Mouse (Mus musculus): ENCODE measurements at regions not wholly inside any gene's neighbourhood (a gene's known extent, or its start where the extent isn't known, plus 50 kb on each side); places are given as distances from the start of the nearest gene placed in this dataset.
"Not testable (repeated sequence)": the region's sequence is repeated elsewhere in the genome, so short reads cannot be mapped to it uniquely, and the experiment has no call there.

DNA sequence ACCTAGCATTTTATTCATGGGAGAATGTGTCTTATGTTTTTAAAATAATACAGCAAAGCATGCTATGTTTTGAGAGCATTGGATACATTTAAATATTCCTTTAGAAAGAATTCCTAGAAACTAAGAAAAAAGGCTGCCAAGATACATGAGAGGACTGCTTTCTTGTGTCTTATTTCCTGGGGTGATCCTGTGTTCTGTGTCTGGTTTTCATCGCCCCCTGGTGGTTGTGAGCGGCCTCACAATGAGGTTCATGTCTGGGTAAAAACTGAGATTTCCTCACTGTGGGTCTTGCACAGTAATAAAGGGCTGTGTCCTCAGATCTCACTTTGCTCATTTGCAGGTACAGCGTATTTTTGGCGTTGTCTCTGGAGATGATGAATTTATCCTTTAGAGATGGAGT, 469.2 kb downstream of the Adam6a start:
- not testable (repeated sequence) for H3K4me3 ChIP-seq; H3K4me1 ChIP-seq (replicated peaks); ATAC-seq (replicated peaks; ENCODE audit: insufficient number of reproducible peaks, insufficient read depth, low FRiP score, low read depth); H3K4me2 ChIP-seq; H3K9me3 ChIP-seq (replicated peaks); H3K27ac ChIP-seq; H3K27me3 ChIP-seq; H3K9ac ChIP-seq; H3K36me3 ChIP-seq
- WGBS, result 16% methylated on average over 4 of the region's 4 CpGs

DNA sequence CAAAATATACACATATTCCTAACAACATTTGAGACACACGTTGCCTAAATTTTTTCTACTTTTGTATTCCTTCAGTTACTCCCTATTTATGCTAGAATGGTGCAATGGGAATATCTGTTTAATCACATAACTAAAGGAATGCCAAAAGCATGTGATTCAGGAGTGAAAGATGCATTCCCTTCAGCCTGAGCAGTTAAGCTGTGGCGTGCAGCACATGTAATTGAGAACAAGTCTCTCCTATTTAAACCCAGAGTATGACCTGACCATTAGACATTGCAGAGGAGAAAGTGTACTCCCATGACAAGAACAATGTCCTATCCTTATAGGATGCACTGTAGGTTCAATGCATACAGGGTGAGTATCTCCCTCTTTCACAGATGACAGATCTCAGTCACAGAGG, 493.3 kb downstream of the Adam6a start:
- not testable (repeated sequence) for H3K4me1 ChIP-seq (replicated peaks); ATAC-seq (replicated peaks; ENCODE audit: insufficient number of reproducible peaks, insufficient read depth, low FRiP score, low read depth)
- 56% methylated on average over 2 of the region's 2 CpGs for WGBS

DNA sequence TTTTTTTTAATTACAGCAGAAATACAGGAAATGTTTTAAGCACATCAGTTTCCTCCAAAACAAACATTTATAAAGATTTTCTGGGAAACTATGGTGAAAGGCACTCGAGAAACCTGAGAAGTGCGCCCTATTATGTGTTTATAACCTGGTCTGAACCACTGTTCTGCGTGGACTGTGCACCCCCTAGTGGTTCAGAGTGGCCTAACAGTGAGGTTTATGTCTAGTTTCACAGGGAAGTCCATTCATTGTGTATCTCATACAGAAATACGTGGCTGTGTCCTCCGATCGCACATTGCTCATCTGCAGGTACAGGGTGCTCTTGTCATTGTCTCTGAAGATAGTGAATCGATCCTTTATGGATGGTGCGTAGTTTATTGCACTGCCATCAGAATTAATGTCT, 504.3 kb downstream of the Adam6a start:
- H3K4me1 ChIP-seq (replicated peaks); H3K4me3 ChIP-seq; H3K36me3 ChIP-seq; H3K9me3 ChIP-seq (replicated peaks); H3K9ac ChIP-seq; H3K27ac ChIP-seq; H3K27me3 ChIP-seq; H3K4me2 ChIP-seq; ATAC-seq (replicated peaks; ENCODE audit: insufficient number of reproducible peaks, insufficient read depth, low FRiP score, low read depth): not testable (repeated sequence)
- WGBS, result 51% methylated on average over 8 of the region's 8 CpGs

More for the DNA sequence above, 493.3 kb downstream of the Adam6a start:
- not testable (repeated sequence) for H3K4me2 ChIP-seq; H3K4me3 ChIP-seq; H3K36me3 ChIP-seq; H3K9ac ChIP-seq; H3K27me3 ChIP-seq; H3K9me3 ChIP-seq (replicated peaks); H3K27ac ChIP-seq

DNA sequence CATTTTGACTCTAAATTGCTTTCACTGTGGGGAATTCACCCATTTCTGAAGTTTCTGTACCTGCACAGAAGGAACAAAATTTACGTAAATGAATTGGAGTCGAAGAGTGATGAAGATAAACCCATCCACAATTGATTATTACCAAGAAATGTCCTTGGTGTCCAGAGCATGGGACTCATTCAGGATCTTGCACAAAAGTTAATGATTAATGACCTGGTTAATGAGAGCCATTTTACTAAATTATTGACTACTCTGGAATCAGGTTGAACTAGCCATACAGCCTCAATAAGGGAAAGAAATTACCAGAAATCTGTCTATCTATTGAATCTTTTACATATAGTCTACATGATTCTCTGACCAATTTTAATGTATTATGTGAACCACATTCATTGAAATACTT, 509.6 kb downstream of the Adam6a start:
- ATAC-seq (replicated peaks; ENCODE audit: insufficient number of reproducible peaks, insufficient read depth, low FRiP score, low read depth), result no peak
- H3K27me3 ChIP-seq, result no peaks in the 10 kb centered on the region
- no peak overlapping the region for H3K27ac ChIP-seq
- no peak overlapping the region for H3K4me3 ChIP-seq
- H3K9me3 ChIP-seq (replicated peaks), result no peaks in the 10 kb centered on the region
- no peak overlapping the region for H3K4me2 ChIP-seq
- no peaks in the 10 kb centered on the region for H3K4me1 ChIP-seq (replicated peaks)
- WGBS, result 77% methylated on average over 2 of the region's 2 CpGs
- H3K36me3 ChIP-seq, result no peaks in the 10 kb centered on the region
- no peak overlapping the region for H3K9ac ChIP-seq

DNA sequence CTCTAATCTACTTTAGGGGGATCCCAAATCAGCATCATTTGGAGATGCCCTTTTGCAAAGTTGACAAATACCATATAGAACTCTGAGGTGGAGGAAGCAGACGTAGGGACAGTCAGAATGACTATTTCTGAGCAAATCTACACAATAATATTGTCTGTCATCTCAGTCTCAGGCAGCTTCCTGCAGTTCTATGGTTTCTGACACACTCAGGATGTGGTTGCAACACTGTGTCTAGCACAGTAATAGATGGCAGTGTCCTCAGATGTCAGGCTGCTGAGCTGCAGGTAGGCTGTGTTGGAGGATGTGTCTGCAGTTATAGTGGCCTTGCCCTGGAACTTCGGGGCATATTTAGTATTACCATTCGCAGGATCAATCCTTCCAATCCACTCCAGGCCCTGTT, 515.9 kb downstream of the Adam6a start:
- no peak for ATAC-seq (replicated peaks; ENCODE audit: insufficient number of reproducible peaks, insufficient read depth, low FRiP score, low read depth)
- Histone ChIP-seq H3K27ac (no peak overlapping the region), H3K27me3 (no peaks in the 10 kb centered on the region), H3K4me3 (no peak overlapping the region), H3K9me3 (replicated peaks) (no peaks in the 10 kb centered on the region), H3K4me2 (no peak overlapping the region), H3K4me1 (replicated peaks) (no peaks in the 10 kb centered on the region), H3K9ac (no peak overlapping the region), H3K36me3 (no peaks in the 10 kb centered on the region)
- WGBS, result 53% methylated on average over 3 of the region's 3 CpGs

DNA sequence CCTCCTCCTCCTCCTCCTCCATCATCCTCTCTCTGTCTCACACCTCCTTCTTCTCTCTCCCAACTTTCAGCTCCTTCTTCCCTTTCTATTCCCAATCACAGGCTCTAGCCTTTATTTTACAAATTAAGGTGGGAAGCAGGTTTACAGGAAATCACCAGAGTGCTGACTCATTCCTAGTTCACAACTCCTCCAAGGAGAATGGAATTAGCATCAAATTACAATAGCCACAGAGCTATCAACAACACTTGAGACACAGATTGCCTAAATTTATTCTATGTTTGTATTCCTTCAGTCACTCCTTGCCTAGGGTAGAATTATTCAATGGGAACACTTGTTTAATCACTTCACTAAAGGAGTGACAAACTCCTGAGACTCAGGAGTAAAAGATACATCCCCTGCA, 523.5 kb downstream of the Adam6a start:
- no peak overlapping the region for H3K9ac ChIP-seq

DNA sequence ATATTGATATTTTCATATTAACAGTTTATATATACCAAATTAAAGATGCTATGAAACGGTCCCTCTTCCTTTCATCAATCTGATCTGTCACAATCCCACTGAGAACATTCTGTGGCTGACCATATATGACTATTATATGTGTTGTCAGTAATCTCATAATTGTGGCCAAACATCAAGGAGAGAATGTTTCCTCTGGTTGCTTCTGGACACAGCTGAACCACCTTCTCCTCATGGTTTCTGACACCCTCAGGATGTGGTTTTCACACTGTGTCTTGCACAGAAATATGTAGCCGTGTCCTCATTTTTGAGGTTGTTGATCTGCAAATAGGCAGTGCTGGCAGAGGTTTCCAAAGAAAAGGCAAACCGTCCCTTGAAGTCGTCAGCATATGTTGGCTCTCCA, 565.0 kb downstream of the Adam6a start:
- H3K27ac ChIP-seq; H3K36me3 ChIP-seq; H3K27me3 ChIP-seq; ATAC-seq (replicated peaks; ENCODE audit: insufficient number of reproducible peaks, insufficient read depth, low FRiP score, low read depth); H3K4me1 ChIP-seq (replicated peaks); H3K9me3 ChIP-seq (replicated peaks); H3K9ac ChIP-seq; H3K4me2 ChIP-seq; H3K4me3 ChIP-seq: not testable (repeated sequence)
- 70% methylated on average over 4 of the region's 4 CpGs for WGBS

More for the DNA sequence above, 523.5 kb downstream of the Adam6a start:
- H3K27ac ChIP-seq, result no peak overlapping the region
- no peaks in the 10 kb centered on the region for H3K36me3 ChIP-seq
- no peaks in the 10 kb centered on the region for H3K27me3 ChIP-seq
- H3K4me3 ChIP-seq, result no peak overlapping the region
- H3K9me3 ChIP-seq (replicated peaks), result 0 out of 2 replicates have a peak, but pooled peaks cover 3% of the 10 kb centered on the region
- H3K4me1 ChIP-seq (replicated peaks), result no peaks in the 10 kb centered on the region
- no peak overlapping the region for H3K4me2 ChIP-seq
- no peak for ATAC-seq (replicated peaks; ENCODE audit: insufficient number of reproducible peaks, insufficient read depth, low FRiP score, low read depth)

DNA sequence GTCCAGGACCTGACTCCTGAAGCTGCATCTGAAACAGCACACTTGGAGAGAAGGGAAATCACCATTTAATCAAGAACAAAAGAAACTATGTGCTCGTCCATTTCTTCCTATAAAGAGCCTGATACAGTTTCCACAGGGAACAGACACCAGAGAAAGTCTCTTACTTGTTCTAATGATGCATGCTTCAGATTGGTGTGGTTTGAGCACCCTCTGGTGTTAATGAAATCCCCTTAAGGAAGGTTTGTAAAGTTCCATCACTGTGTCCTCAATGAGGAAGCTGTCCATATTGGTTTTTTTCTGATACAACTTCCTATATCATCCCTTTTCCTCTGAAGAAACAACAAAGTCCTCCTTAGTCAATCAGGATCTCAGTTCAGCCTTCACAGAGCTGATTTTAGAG, 591.2 kb downstream of the Adam6a start:
- Histone ChIP-seq H3K4me3 (no peak overlapping the region), H3K4me1 (replicated peaks) (no peaks in the 10 kb centered on the region), H3K9me3 (replicated peaks) (peaks cover 3% of the 10 kb centered on the region; the same call in 1 of the 2 replicates), H3K27me3 (no peaks in the 10 kb centered on the region), H3K4me2 (no peak overlapping the region), H3K36me3 (no peaks in the 10 kb centered on the region), H3K27ac (no peak overlapping the region), H3K9ac (no peak overlapping the region)
- no peak for ATAC-seq (replicated peaks; ENCODE audit: insufficient number of reproducible peaks, insufficient read depth, low FRiP score, low read depth)
- 28% methylated on average over 1 of the region's 1 CpGs for WGBS

DNA sequence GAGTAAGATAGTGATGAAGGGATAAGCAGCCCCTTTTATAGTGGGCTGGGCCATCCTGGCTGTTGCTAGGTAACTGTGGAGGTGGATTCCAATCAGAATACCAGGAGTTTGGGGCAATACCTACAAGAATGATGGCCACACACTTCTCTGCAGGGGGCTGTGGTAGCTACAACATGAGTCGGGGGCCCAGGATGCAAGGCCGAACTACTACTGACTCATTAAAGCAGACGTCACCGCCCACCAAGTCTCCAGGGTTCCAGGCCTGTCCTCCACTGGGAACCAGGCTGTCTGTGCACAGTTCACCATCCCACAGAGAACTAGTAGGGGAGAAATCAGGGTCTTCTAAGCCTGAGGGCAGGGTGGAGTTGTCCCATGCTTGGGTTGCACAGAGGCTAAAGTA, 605.1 kb downstream of the Adam6a start:
- Histone ChIP-seq H3K4me3 (no peak overlapping the region), H3K9ac (no peak overlapping the region), H3K4me1 (replicated peaks) (no peaks in the 10 kb centered on the region), H3K27ac (no peak overlapping the region), H3K4me2 (no peak overlapping the region), H3K36me3 (no peaks in the 10 kb centered on the region), H3K9me3 (replicated peaks) (peaks cover 3% of the 10 kb centered on the region), H3K27me3 (no peaks in the 10 kb centered on the region)
- no peak for ATAC-seq (replicated peaks; ENCODE audit: insufficient number of reproducible peaks, insufficient read depth, low FRiP score, low read depth)
- 89% methylated on average over 4 of the region's 4 CpGs for WGBS

DNA sequence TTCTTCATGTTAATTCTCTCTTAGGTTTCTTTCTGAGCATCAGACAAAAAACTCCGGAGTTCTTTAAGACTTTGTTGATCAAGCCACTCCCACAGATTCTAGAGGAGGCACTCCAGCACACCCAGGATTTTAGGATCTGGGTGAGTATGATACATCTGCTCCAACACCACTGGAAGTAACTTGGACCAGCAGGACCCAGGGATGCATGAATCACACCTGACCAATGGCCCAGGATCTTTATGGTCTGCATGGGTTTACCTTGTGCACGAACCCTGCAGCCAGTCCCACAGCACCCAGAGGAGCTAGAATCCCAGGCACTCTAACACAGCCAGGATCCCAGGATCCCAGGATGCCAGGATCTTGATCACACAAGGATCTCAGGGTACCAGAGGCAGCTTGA, 628.6 kb downstream of the Adam6a start:
- Histone ChIP-seq H3K27me3 (no peaks in the 10 kb centered on the region), H3K9ac (no peak overlapping the region), H3K9me3 (replicated peaks) (no peaks in the 10 kb centered on the region), H3K4me2 (no peak overlapping the region), H3K27ac (no peak overlapping the region), H3K36me3 (no peaks in the 10 kb centered on the region), H3K4me1 (replicated peaks) (no peaks in the 10 kb centered on the region), H3K4me3 (no peak overlapping the region)
- no peak for ATAC-seq (replicated peaks; ENCODE audit: insufficient number of reproducible peaks, insufficient read depth, low FRiP score, low read depth)
- 59% methylated on average over 2 of the region's 2 CpGs for WGBS

DNA sequence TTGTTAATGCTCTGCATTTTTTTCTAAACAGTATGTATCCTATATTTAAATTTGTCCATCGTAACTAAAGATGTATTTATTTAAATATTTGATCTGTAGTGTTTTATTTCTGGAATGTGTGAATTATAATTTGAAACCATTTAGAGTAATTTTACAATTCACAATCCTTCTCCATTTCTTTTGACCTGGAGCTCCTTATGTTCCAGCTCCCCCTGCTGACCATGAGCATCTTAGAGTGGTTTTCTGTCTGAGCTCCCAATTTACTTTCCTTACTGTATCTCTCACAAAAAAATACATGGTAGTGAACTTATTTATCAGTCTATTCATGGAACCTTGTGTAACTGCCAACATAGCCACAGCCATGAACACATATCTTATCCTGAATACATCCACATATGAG, 655.8 kb downstream of the Adam6a start:
- H3K27me3 ChIP-seq, result no peaks in the 10 kb centered on the region
- no peak overlapping the region for H3K4me2 ChIP-seq
- 0 out of 2 replicates have a peak, but pooled peaks cover 4% of the 10 kb centered on the region for H3K9me3 ChIP-seq (replicated peaks)
- 50% methylated on average over 1 of the region's 1 CpGs for WGBS
- no peak for ATAC-seq (replicated peaks; ENCODE audit: insufficient number of reproducible peaks, insufficient read depth, low FRiP score, low read depth)
- H3K27ac ChIP-seq, result no peak overlapping the region
- H3K36me3 ChIP-seq, result no peaks in the 10 kb centered on the region
- no peak overlapping the region for H3K9ac ChIP-seq
- H3K4me1 ChIP-seq (replicated peaks), result no peaks in the 10 kb centered on the region
- no peak overlapping the region for H3K4me3 ChIP-seq

DNA sequence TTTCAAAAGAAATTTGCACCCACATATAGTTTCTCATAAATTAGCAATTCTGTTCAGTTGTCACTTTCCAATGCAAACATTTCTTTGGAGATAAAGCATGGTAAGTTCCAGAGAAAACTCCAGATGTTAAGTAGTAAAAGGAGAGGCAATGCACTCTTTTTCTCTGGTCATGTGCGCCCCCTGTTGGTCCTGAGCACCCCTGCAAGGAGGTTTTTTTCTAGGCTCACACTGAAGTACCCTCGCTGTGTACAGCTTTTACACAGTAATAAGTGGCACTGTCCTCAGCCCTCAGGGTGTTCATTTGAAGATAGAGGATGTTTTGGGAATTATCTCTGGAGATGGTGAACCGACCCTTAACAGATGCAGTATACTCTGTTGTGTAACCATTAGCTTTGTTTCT, 678.8 kb downstream of the Adam6a start:
- ATAC-seq (replicated peaks; ENCODE audit: insufficient number of reproducible peaks, insufficient read depth, low FRiP score, low read depth), result no peak
- H3K27me3 ChIP-seq, result no peaks in the 10 kb centered on the region
- no peak overlapping the region for H3K9ac ChIP-seq
- peaks cover 3% of the 10 kb centered on the region for H3K9me3 ChIP-seq (replicated peaks)
- H3K4me2 ChIP-seq, result no peak overlapping the region
- 22% methylated on average over 3 of the region's 3 CpGs for WGBS
- no peak overlapping the region for H3K27ac ChIP-seq
- no peaks in the 10 kb centered on the region for H3K36me3 ChIP-seq
- no peaks in the 10 kb centered on the region for H3K4me1 ChIP-seq (replicated peaks)
- H3K4me3 ChIP-seq, result no peak overlapping the region

Data from heart, embryonic 15.5 days (tissue).